Mouse (Mus musculus) G1E (cell line): Measurements from ENCODE around the gene Fuca2.

ENCODE experiments used
- CTCF ChIP-seq: IDR thresholded peaks from 2 replicates; pipeline ENCODE4 v1.5.1; 2012; ENCODE audit warnings: low read depth, low read length, inconsistent platforms, mixed read lengths
- GATA1 ChIP-seq: IDR thresholded peaks from 2 replicates; pipeline ENCODE4 v1.6.1; 2012; ENCODE audit warnings: borderline replicate concordance, low read length, inconsistent platforms, mixed read lengths

DNA sequence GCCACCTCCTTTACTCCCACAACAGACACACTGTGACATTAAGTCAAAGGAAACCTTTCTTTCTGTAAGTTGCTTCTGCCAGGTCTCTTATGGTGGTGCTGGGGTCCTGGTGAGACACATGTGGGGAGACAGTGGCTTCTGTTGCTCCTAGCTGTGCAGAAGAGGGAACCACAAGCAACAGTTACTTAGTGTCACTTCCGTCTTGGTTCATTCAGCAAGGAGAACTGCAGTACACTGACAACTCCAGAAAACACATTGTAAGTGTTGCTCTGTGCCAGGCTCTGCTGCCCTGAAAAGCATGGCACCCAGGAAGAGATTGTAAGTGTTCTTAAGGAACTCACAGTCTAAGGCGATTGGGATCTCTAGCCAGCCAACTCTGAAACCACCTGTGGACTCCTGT lies at the start of gene Fuca2:
- TF ChIP-seq CTCF: no peak
- no peak for TF ChIP-seq GATA1
